Mouse (Mus musculus) hindbrain, postnatal 0 days (tissue): ENCODE data around the gene Alkbh1. TPM values are rescaled to one million over a fixed set of nuclear protein-coding genes. Genes with fewer than 3 reads are reported as not detected.

Source experiments
- ATAC-seq: fragments of 200-750 bp; cut with Nextera tagmentation; 2 replicates; pipeline ENCODE4 v1.8.0; 2017; ENCODE audit warnings: mild to moderate bottlenecking, moderate TSS enrichment, moderate library complexity
- DNase-seq: peaks from one replicate; pipeline ENCODE4 v3.0.0-alpha.2; 2015; ENCODE audit warnings: low spot score
- H3K27ac ChIP-seq: fragments of 300-500 bp; sonication (generic); 2 replicates; pipeline ENCODE4 v1.5.1; 2014; ENCODE audit warnings: mild to moderate bottlenecking
- H3K27me3 ChIP-seq: fragments of 300-500 bp; sonication (generic); 2 replicates; pipeline ENCODE4 v1.6.1; 2014; ENCODE audit warnings: low read length, mixed read lengths; ENCODE audit not compliant: insufficient read depth
- H3K36me3 ChIP-seq: fragments of 300-500 bp; sonication (generic); 2 replicates; pipeline ENCODE4 v1.6.1; 2014; ENCODE audit warnings: low read length, mixed read lengths; ENCODE audit not compliant: insufficient read depth
- H3K4me1 ChIP-seq: fragments of 300-500 bp; sonication (generic); 2 replicates; pipeline ENCODE4 v1.6.1; 2014; ENCODE audit warnings: antibody characterized with exemption, low read length, mixed read lengths; ENCODE audit not compliant: insufficient read depth
- H3K4me2 ChIP-seq: fragments of 300-500 bp; sonication (generic); 2 replicates; pipeline ENCODE4 v1.6.1; 2014; ENCODE audit warnings: low read depth, mild to moderate bottlenecking, low read length, moderate library complexity, mixed read lengths
- H3K4me3 ChIP-seq: fragments of 300-500 bp; sonication (generic); 2 replicates; pipeline ENCODE4 v1.5.1; 2014; ENCODE audit warnings: low read length
- H3K9ac ChIP-seq: fragments of 300-500 bp; sonication (generic); replicated peaks from 2 replicates; pipeline ENCODE4 v1.6.1; 2014; ENCODE audit warnings: mild to moderate bottlenecking, low read length, moderate library complexity, mixed read lengths
- H3K9me3 ChIP-seq: fragments of 300-500 bp; sonication (generic); 2 replicates; pipeline ENCODE4 v1.6.1; 2016; ENCODE audit warnings: low read length, mixed read lengths
- CTCF ChIP-seq: IDR thresholded peaks from 2 replicates; pipeline ENCODE4 v1.5.1; 2016; ENCODE audit warnings: antibody characterized with exemption, control low read depth, low read depth
- WGBS: fragments of 180-500 bp; shearing (Covaris S2); extraction: QIAGEN DNeasy Blood & Tissue Kit; methylation state at CpG from one replicate; pipeline ENCODE4 v1.1.7; 2014; 5-methylcytosine and 5-hydroxymethylcytosine counted together
- polyA plus RNA-seq: library from polyadenylated mRNA; unstranded; fragments of >200 nt; fragmentation: Nextera tagmentation; extraction: Ambion mirVana; gene quantifications from 2 replicates; pipeline ENCODE4 v1.2.1, GENCODE M21; 2015
- total RNA-seq: library from RNA; depleted of rRNA; stranded (reverse); fragments of >200 nt; gene quantifications from 2 replicates; pipeline ENCODE4 v1.2.3, GENCODE M21; 2014

Alkbh1 gene
- total and polyA plus RNA-seq, 2 experiments from 2014 or later: 25.8 to 41.3 TPM

- DNase-seq (no peak), ATAC-seq (no peak)
- H3K4me2 ChIP-seq: no peak overlapping the region
- H3K4me3 ChIP-seq: no peak overlapping the region
- TF ChIP-seq CTCF: no peak
- H3K4me1 ChIP-seq: no peaks in the 10 kb centered on the region
- WGBS: 83% methylated on average over 4 of the region's 4 CpGs
- no peaks in the 10 kb centered on the region for H3K27me3 ChIP-seq
- H3K9ac ChIP-seq: no peak overlapping the region
- no peaks in the 10 kb centered on the region for H3K9me3 ChIP-seq
- no peak overlapping the region for H3K27ac ChIP-seq
- H3K36me3 ChIP-seq: no peaks in the 10 kb centered on the region
These were observed 50.2 kb downstream of the Alkbh1 start for GRCm38 (mm10) chr12:87393447-87394145.

- no peak for DNase-seq
- peaks cover 8% of the 10 kb centered on the region for H3K4me1 ChIP-seq
- H3K36me3 ChIP-seq: no peaks in the 10 kb centered on the region
- H3K9me3 ChIP-seq: no peaks in the 10 kb centered on the region
- no peak overlapping the region for H3K4me3 ChIP-seq
- ATAC-seq: no peak
- no peaks in the 10 kb centered on the region for H3K27me3 ChIP-seq
- no peak overlapping the region for H3K4me2 ChIP-seq
- H3K9ac ChIP-seq: no peak overlapping the region
- TF ChIP-seq CTCF: no peak
- H3K27ac ChIP-seq: no peak overlapping the region
These were observed 52.5 kb downstream of the Alkbh1 start for GRCm38 (mm10) chr12:87391355-87391754.

- peak overlapping the region; percentile 50 for H3K4me2 ChIP-seq
- H3K36me3 ChIP-seq: no peaks in the 10 kb centered on the region
- no peak for TF ChIP-seq CTCF
- H3K27me3 ChIP-seq: no peaks in the 10 kb centered on the region
- DNase-seq (no peak), ATAC-seq (no peak)
- no peak overlapping the region for H3K9ac ChIP-seq
- WGBS: 61% methylated on average over 3 of the region's 3 CpGs
- H3K4me3 ChIP-seq: no peak overlapping the region
- H3K4me1 ChIP-seq: peaks cover 14% of the 10 kb centered on the region
- no peaks in the 10 kb centered on the region for H3K9me3 ChIP-seq
- H3K27ac ChIP-seq: 0 out of 2 replicates have a peak overlapping the region, but pooled peaks have one; percentile 13
These were observed 54.6 kb downstream of the Alkbh1 start for GRCm38 (mm10) chr12:87389231-87389630.

GRCm38 (mm10) chr12:87388122-87388774, 55.6 kb downstream of the Alkbh1 start, which contains the start of gene Sptlc2:
TSS of gene Sptlc2 (minus strand) at chr12:87388355.
- Histone ChIP-seq H3K4me2 (peak within 1 kb of the TSS; percentile 99), H3K36me3 (no peaks in the 10 kb centered on the region), H3K4me3 (peak within 1 kb of the TSS; percentile 98), H3K27ac (peak within 1 kb of the TSS; percentile 86), H3K4me1 (peaks cover 14% of the 10 kb centered on the region), H3K27me3 (no peaks in the 10 kb centered on the region), H3K9ac (peak within 1 kb of the TSS; percentile 91), H3K9me3 (no peaks in the 10 kb centered on the region)
- WGBS: under 1% methylated on average over 45 of the region's 45 CpGs
- peak; percentile 99 for ATAC-seq
- DNase-seq: peak; percentile 99
- peak; percentile 25 for TF ChIP-seq CTCF

- peak overlapping the region; percentile 99 for H3K4me2 ChIP-seq
- H3K27me3 ChIP-seq: no peaks in the 10 kb centered on the region
- no peaks in the 10 kb centered on the region for H3K9me3 ChIP-seq
- peak overlapping the region; percentile 91 for H3K9ac ChIP-seq
- ATAC-seq (peak; percentile 34), DNase-seq (peak; percentile 39)
- peak overlapping the region; percentile 86 for H3K27ac ChIP-seq
- TF ChIP-seq CTCF: no peak
- WGBS: 1% methylated on average over 51 of the region's 65 CpGs
- peaks cover 14% of the 10 kb centered on the region for H3K4me1 ChIP-seq
- no peaks in the 10 kb centered on the region for H3K36me3 ChIP-seq
- H3K4me3 ChIP-seq: peak overlapping the region; percentile 98
These were observed 56.4 kb downstream of the Alkbh1 start for GRCm38 (mm10) chr12:87387171-87388121.

GRCm38 (mm10) chr12:87385051-87385450, 58.8 kb downstream of the Alkbh1 start:
- WGBS: 88% methylated on average over 3 of the region's 3 CpGs
- no peak overlapping the region for H3K27ac ChIP-seq
- no peak overlapping the region for H3K4me2 ChIP-seq
- H3K9ac ChIP-seq: no peak overlapping the region
- no peak overlapping the region for H3K4me3 ChIP-seq
- H3K9me3 ChIP-seq: no peaks in the 10 kb centered on the region
- no peaks in the 10 kb centered on the region for H3K27me3 ChIP-seq
- ATAC-seq: no peak
- peaks cover 14% of the 10 kb centered on the region for H3K4me1 ChIP-seq
- H3K36me3 ChIP-seq: no peaks in the 10 kb centered on the region
- no peak for DNase-seq
- TF ChIP-seq CTCF: no peak
